Mouse (Mus musculus) embryonic facial prominence, embryonic 10.5 days (tissue): ENCODE data around the gene Asic4. TPM values are rescaled to one million over a fixed set of nuclear protein-coding genes. Genes with fewer than 3 reads are reported as not detected.

Source experiments
- DNase-seq: peaks from one replicate; pipeline ENCODE4 v3.0.0-alpha.2; 2017; ENCODE audit warnings: low spot score
- H3K27ac ChIP-seq: fragments of 300-500 bp; sonication (generic); replicated peaks from 2 replicates; pipeline ENCODE4 v1.5.1; 2016; ENCODE audit warnings: mild to moderate bottlenecking
- H3K27me3 ChIP-seq: fragments of 300-500 bp; sonication (generic); replicated peaks from 2 replicates; pipeline ENCODE4 v1.6.1; 2016; ENCODE audit warnings: low read depth, mild to moderate bottlenecking; ENCODE audit not compliant: poor library complexity, severe bottlenecking
- H3K36me3 ChIP-seq: fragments of 300-500 bp; sonication (generic); replicated peaks from 2 replicates; pipeline ENCODE4 v1.6.1; 2016; ENCODE audit warnings: mild to moderate bottlenecking, moderate library complexity
- H3K4me1 ChIP-seq: fragments of 300-500 bp; sonication (generic); 2 replicates; pipeline ENCODE4 v1.6.1; 2016
- H3K4me3 ChIP-seq: fragments of 300-500 bp; sonication (generic); 2 replicates; pipeline ENCODE4 v1.5.1; 2016; ENCODE audit warnings: mild to moderate bottlenecking, moderate library complexity
- H3K9me3 ChIP-seq: fragments of 300-500 bp; sonication (generic); 2 replicates; pipeline ENCODE4 v1.6.1; 2016; ENCODE audit warnings: mild to moderate bottlenecking
- WGBS: fragments of 180-500 bp; shearing (Covaris S2); methylation state at CpG from one replicate; pipeline ENCODE4 v1.1.7; 2016; 5-methylcytosine and 5-hydroxymethylcytosine counted together
- polyA plus RNA-seq: library from polyadenylated mRNA; unstranded; fragments of >200 nt; fragmentation: Nextera tagmentation; extraction: Ambion mirVana; gene quantifications from 2 replicates; pipeline ENCODE4 v1.2.1, GENCODE M21; 2016

Asic4 gene
- polyA plus RNA-seq, 1 experiment from 2014 or later, result 2.1 TPM

DNA sequence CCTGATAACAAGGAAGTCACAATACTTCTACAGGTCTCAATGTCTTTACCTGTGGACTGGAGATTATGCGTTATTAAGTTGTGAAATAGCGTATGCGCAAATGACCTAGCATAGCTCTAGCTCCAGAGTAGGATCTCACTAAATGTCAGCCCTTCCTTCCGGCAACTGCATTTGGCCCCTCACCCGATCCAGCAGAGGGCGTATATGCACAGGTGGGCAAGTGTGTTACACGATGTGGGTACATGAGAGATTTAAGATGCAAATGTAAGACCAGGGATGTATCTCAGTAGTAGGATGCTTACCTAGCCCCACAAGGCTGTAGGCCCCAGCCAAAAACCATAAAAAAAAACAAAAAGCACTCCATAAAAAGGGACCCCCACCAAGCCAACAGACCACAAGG, 49.2 kb downstream of the Asic4 start:
- Histone ChIP-seq H3K27ac (no peak overlapping the region), H3K9me3 (no peaks in the 10 kb centered on the region), H3K4me1 (peaks cover 23% of the 10 kb centered on the region), H3K36me3 (peaks cover 86% of the 10 kb centered on the region), H3K4me3 (no peak overlapping the region), H3K27me3 (peaks cover 15% of the 10 kb centered on the region)
- peak; percentile 9 for DNase-seq
- WGBS, result 78% methylated on average over 7 of the region's 7 CpGs

GRCm38 (mm10) chr1:75501905-75502304, 51.7 kb downstream of the Asic4 start:
- WGBS, result 94% methylated on average over 9 of the region's 9 CpGs
- no peak overlapping the region for H3K27ac ChIP-seq
- H3K4me1 ChIP-seq, result peaks cover 39% of the 10 kb centered on the region
- H3K4me3 ChIP-seq, result no peak overlapping the region
- H3K36me3 ChIP-seq, result peaks cover 71% of the 10 kb centered on the region
- peaks cover 22% of the 10 kb centered on the region for H3K27me3 ChIP-seq
- no peak for DNase-seq
- H3K9me3 ChIP-seq, result no peaks in the 10 kb centered on the region

DNA sequence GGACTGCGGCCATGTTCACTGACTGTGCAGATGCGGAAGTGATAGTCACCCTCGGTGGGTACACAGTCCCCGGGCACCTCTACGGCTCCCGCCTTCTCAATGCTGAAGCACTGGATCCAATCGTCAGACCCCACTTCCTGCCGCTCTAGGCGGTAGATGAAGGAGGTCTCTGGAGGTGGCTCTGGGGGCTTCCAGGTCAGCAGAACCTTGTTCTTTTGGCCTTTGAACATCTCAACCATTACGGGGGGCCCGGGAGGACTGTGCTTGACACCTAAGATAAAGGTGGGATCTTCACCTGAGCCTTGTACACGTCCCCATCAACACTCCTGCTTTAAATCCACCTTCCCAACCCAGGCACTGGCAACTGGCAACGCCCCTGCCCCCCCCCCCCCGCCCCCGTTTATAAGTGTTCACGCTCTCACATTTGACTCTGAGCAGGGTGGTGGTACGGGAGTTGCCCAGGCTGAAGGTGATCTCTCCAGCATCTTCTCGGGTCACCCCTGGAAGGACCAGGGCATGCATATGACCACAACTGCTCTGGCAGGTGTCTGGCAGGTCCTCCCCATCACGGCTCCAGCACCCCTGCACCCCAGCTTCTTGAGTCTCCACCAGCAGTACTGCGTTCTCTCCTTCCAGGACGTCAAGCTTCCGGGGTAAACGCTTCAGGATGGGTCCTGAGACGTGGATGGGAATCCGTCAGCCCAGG, 52.9 kb downstream of the Asic4 start:
- H3K4me1 ChIP-seq, result peaks cover 51% of the 10 kb centered on the region
- 86% methylated on average over 25 of the region's 25 CpGs for WGBS
- peaks cover 33% of the 10 kb centered on the region for H3K27me3 ChIP-seq
- DNase-seq, result no peak
- H3K9me3 ChIP-seq, result no peaks in the 10 kb centered on the region
- peaks cover 59% of the 10 kb centered on the region for H3K36me3 ChIP-seq
- no peak overlapping the region for H3K27ac ChIP-seq
- 0 out of 2 replicates have a peak overlapping the region, but pooled peaks have one; percentile 94 for H3K4me3 ChIP-seq

DNA sequence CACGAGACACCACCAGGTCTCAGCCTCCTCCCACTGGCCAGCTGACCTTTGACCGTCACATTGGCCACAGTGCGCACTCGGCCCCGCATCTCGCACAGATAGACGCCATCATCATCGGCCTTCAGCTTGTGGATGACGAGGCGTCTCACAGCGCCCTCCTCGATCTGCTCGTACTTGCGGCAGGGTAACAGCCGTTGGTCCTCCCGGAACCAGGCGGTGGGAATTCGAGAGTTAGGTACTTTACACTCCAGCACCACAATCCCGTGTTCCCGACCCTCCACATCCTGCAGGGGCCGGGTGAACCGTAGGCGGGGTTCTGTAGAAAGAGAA, 53.4 kb downstream of the Asic4 start:
- DNase-seq, result no peak
- Histone ChIP-seq H3K4me3 (peak overlapping the region; percentile 94), H3K4me1 (peaks cover 53% of the 10 kb centered on the region), H3K27ac (no peak overlapping the region), H3K36me3 (peaks cover 54% of the 10 kb centered on the region), H3K27me3 (peaks cover 35% of the 10 kb centered on the region), H3K9me3 (no peaks in the 10 kb centered on the region)
- 68% methylated on average over 23 of the region's 23 CpGs for WGBS

DNA sequence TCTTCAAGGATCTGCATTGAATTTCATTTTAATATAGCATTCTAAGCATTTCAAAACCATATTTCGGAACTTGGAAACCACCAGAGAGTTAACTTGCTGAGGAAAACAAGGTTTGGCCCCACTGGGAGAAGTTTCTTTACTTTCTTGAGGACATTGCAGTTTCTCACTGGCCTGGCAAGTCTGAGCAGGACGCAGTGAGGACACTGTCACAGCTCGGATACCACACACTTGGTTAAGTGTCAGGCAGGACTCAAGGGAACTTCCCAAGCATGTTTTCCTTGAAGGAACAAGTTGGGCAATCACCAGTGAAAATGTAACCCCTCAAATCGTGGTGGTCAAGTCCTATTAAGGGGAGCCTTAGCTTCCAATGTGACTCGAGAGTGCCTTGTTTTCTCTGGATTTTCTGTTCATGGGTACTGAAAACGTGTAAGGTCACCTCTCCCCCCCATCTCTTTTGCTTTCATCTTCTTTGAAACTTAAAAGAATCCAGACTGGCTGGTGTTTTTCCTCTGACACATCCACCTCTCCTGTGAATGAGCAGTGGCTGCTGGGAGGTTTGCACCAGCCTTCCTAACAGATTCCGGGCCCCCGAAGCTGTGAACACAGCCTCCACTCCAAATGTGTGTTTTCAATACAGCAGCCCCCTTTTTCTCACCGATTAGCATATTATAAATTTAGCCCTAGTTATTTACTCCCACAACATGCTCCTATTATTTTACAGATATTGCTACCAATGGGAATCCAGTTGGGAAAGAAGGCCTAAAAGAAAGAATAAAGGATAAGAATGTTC, 54.2 kb downstream of the Asic4 start:
- DNase-seq, result no peak
- Histone ChIP-seq H3K4me1 (peaks cover 56% of the 10 kb centered on the region), H3K9me3 (no peaks in the 10 kb centered on the region), H3K27ac (peak overlapping the region; percentile 97; the same call in 1 of the 2 replicates), H3K27me3 (peaks cover 42% of the 10 kb centered on the region), H3K4me3 (peak overlapping the region; percentile 94), H3K36me3 (peaks cover 45% of the 10 kb centered on the region)
- 65% methylated on average over 9 of the region's 9 CpGs for WGBS

GRCm38 (mm10) chr1:75505159-75505955, 55.1 kb downstream of the Asic4 start:
- H3K4me3 ChIP-seq, result peak overlapping the region; percentile 94
- no peaks in the 10 kb centered on the region for H3K9me3 ChIP-seq
- H3K36me3 ChIP-seq, result peaks cover 36% of the 10 kb centered on the region
- peak; percentile 78 for DNase-seq
- peak overlapping the region; percentile 97 for H3K27ac ChIP-seq
- H3K27me3 ChIP-seq, result peaks cover 50% of the 10 kb centered on the region
- under 1% methylated on average over 84 of the region's 84 CpGs for WGBS
- H3K4me1 ChIP-seq, result peaks cover 62% of the 10 kb centered on the region

DNA sequence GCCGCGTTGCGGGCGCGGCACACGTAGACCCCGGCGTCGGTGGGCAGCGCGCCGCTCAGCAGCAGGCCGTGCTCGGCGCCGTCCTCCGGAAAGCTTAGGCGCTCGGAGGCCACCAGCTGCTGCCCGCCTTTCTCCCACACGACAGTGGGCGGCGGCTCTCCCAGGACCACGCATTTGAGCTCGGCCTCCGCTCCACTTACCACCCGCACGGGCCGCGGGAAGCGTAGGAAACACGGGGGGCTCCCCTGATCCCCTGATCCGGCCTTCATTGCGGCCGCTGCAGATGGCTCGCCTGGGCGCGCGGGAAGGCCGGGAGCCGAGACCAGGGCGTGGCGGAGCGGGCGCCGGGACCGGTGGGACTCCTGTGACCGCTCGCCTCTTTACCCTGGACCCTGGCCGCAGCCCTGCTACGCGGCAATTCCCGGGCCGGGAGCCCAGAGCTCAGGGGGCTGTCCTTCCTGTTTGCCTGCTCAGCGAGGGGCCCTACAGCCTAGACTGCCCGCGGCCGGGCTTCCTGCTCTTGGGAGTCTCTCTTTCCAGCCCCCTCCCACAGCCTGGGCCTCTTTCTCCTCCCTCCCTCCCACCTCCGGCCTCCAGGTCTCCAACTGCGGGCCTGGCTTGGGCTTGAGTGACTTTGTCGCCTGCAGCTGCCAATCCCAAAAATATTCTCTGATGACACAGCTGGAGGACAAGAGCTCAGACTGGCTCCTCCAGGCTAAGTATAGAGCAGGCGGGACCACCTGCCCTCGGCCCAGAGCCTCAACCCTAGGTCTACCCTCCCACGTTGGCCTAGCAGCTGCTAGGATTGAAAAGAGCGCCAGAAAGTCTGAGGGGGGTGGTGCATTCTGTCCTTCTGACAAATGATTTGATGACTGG, 56.0 kb downstream of the Asic4 start, which contains the start of gene Obsl1:
Gene Obsl1, minus strand, starts transcription at position 497 of the 876 bp plus-strand sequence.
- under 1% methylated on average over 65 of the region's 65 CpGs for WGBS
- H3K36me3 ChIP-seq, result peaks cover 28% of the 10 kb centered on the region
- peak within 1 kb of the TSS; percentile 94 for H3K4me3 ChIP-seq
- no peaks in the 10 kb centered on the region for H3K9me3 ChIP-seq
- H3K27me3 ChIP-seq, result peaks cover 50% of the 10 kb centered on the region
- peaks cover 69% of the 10 kb centered on the region for H3K4me1 ChIP-seq
- peak within 1 kb of the TSS; percentile 97 for H3K27ac ChIP-seq
- peak; percentile 92 for DNase-seq

- Histone ChIP-seq H3K9me3 (no peaks in the 10 kb centered on the region), H3K27me3 (peaks cover 50% of the 10 kb centered on the region), H3K27ac (peak within 1 kb of the TSS; percentile 97), H3K4me3 (peak within 1 kb of the TSS; percentile 94), H3K4me1 (peaks cover 77% of the 10 kb centered on the region), H3K36me3 (peaks cover 20% of the 10 kb centered on the region)
- DNase-seq, result no peak
- WGBS, result 75% methylated on average over 10 of the region's 10 CpGs
Observed at GRCm38 (mm10) chr1:75507006-75507405, 56.8 kb downstream of the Asic4 start, which contains the start of gene Inha. Gene Inha, plus strand, starts transcription at chr1:75507077.

GRCm38 (mm10) chr1:75509586-75509985, 59.4 kb downstream of the Asic4 start:
- no peak overlapping the region for H3K27ac ChIP-seq

GRCm38 (mm10) chr1:75510154-75510553, 59.9 kb downstream of the Asic4 start:
- no peaks in the 10 kb centered on the region for H3K9me3 ChIP-seq
- no peak for DNase-seq
- 79% methylated on average over 5 of the region's 5 CpGs for WGBS
- H3K4me1 ChIP-seq, result peaks cover 55% of the 10 kb centered on the region
- H3K4me3 ChIP-seq, result no peak overlapping the region
- H3K27me3 ChIP-seq, result peaks cover 33% of the 10 kb centered on the region
- no peaks in the 10 kb centered on the region for H3K36me3 ChIP-seq
- H3K27ac ChIP-seq, result no peak overlapping the region

More at GRCm38 (mm10) chr1:75509586-75509985, 59.4 kb downstream of the Asic4 start:
- H3K9me3 ChIP-seq, result no peaks in the 10 kb centered on the region
- peak; percentile 8 for DNase-seq
- peaks cover 34% of the 10 kb centered on the region for H3K27me3 ChIP-seq
- peaks cover 61% of the 10 kb centered on the region for H3K4me1 ChIP-seq
- H3K36me3 ChIP-seq, result no peaks in the 10 kb centered on the region
- H3K4me3 ChIP-seq, result no peak overlapping the region
- WGBS, result 56% methylated on average over 20 of the region's 20 CpGs

DNA sequence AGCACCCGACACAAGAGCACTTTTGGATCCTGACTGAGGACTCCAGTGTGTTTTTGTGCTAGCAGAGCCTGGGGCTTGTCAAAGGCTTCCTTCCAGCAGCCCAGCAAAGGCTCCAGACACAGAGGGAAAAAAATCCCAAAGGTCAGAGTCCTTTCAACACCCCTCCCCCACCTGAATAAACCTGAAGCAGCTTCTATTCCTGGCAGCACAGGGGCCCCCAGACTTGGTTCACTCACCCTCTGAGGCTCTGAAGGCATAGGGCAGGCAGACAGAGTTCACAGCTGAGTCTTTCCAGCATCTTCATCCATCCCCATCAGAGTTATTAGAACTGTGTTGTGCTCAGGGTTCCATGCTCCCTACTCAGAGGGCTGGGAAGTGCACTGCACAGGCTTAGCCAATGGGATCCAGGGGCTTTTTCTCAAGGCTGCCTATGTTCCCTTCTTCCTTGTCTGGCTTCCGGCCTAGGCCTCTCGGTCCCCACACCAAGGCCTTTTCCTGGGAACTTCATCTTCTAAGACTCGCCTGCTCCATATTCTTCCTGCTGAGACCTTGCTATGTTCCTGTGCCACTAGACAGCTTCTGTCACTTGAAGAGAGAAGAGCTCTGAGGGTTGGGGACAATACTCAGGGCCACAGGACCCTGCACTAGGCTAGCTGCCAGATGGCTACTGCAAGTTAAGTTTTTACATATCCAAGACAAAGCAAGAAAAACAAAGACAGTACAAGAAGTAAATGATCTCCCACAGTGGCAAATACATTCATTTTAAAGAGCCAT, 61.4 kb downstream of the Asic4 start:
- H3K36me3 ChIP-seq, result no peaks in the 10 kb centered on the region
- H3K27me3 ChIP-seq, result peaks cover 30% of the 10 kb centered on the region
- peaks cover 42% of the 10 kb centered on the region for H3K4me1 ChIP-seq
- peak overlapping the region; percentile 80 for H3K27ac ChIP-seq
- H3K9me3 ChIP-seq, result no peaks in the 10 kb centered on the region
- DNase-seq, result peak; percentile 41
- 0 out of 2 replicates have a peak overlapping the region, but pooled peaks have one; percentile 3 for H3K4me3 ChIP-seq
- WGBS, result 47% methylated on average over 4 of the region's 4 CpGs
